In genomic region chr7:4542013-4542412, GRCm38 (mm10) we compare ENCODE assay signal across 21 mouse cellular contexts. TPM values are rescaled to one million over a fixed set of nuclear protein-coding genes. Genes with fewer than 3 reads are reported as not detected.
DNase-seq lines count a peak whose midpoint lies in the region; ATAC-seq and TF ChIP-seq lines count a peak whose summit lies in the region.
"Had no signal": no experiment of that assay in that cellular context is flagged by ENCODE, and none has a peak within 500 bp of the region (broad histone marks: within the 10 kb centered on the region; RNA-seq: fewer than 3 reads in every experiment).

No protein-coding gene starts in this region.

- 26% methylated on average over 17 of the region's 17 CpGs for WGBS in heart, embryonic 13.5 days
- WGBS in liver, embryonic 14.5 days (ENCODE audit: insufficient replicate concordance): 36% methylated on average over 17 of the region's 17 CpGs

- no peaks in the 10 kb centered on the region for H3K36me3 ChIP-seq in heart, embryonic 13.5 days
- H3K36me3 ChIP-seq in ES-E14 (ENCODE audit: control insufficient read depth, insufficient read depth, low read length, poor library complexity, severe bottlenecking): no peaks in the 10 kb centered on the region
- H3K36me3 ChIP-seq in liver, embryonic 14.5 days (replicated peaks; ENCODE audit: control insufficient read depth, insufficient read depth, low read depth): no peaks in the 10 kb centered on the region
- H3K36me3 ChIP-seq: G1E had no signal

- H3K27ac ChIP-seq in heart, embryonic 13.5 days (replicated peaks): no peak overlapping the region
- H3K27ac ChIP-seq in ES-E14 (ENCODE audit: insufficient read depth, low read depth, low read length, poor library complexity, severe bottlenecking): no peak overlapping the region
- no peak overlapping the region for H3K27ac ChIP-seq in liver, embryonic 14.5 days

- no peak overlapping the region for H3K4me2 ChIP-seq in heart, embryonic 13.5 days
- H3K4me2 ChIP-seq in liver, embryonic 14.5 days (ENCODE audit: low read depth): no peak overlapping the region

- TF ChIP-seq EP300 in liver, embryonic 14.5 days (IDR thresholded peaks at IDR 0.05; ENCODE audit: low read depth): no peak

- H3K27me3 ChIP-seq in heart, embryonic 13.5 days (replicated peaks): peaks cover 37% of the 10 kb centered on the region
- H3K27me3 ChIP-seq in liver, embryonic 14.5 days (ENCODE audit: control insufficient read depth, insufficient read depth, low read length): no peaks in the 10 kb centered on the region; the same call in 1 of the 2 replicates

- H3K9me3 ChIP-seq in heart, embryonic 13.5 days: no peaks in the 10 kb centered on the region
- H3K9me3 ChIP-seq in ES-E14 (ENCODE audit: control insufficient read depth, insufficient read depth, low read depth, low read length): no peaks in the 10 kb centered on the region
- H3K9me3 ChIP-seq in liver, embryonic 14.5 days (ENCODE audit: control insufficient read depth, low read length): no peaks in the 10 kb centered on the region
- H3K9me3 ChIP-seq: G1E; megakaryocyte, embryonic 14.5 days had no signal

- H3K4me3 ChIP-seq in heart, embryonic 13.5 days: no peak overlapping the region
- peak overlapping the region; percentile 57 to 63 for H3K4me3 ChIP-seq in ES-E14 (ENCODE audit: insufficient read depth in 1 of 2, low read depth in 1 of 2, low read length in 2 of 2, poor library complexity in 1 of 2, severe bottlenecking in 1 of 2)
- peak overlapping the region; percentile 14 to 16; a peak in 2 of 4 replicates for H3K4me3 ChIP-seq in liver, embryonic 14.5 days (ENCODE audit: insufficient read depth in 1 of 2, low read depth in 2 of 2, low read length in 2 of 2)
- H3K4me3 ChIP-seq: megakaryocyte, embryonic 14.5 days had no signal

- no peak overlapping the region for H3K9ac ChIP-seq in heart, embryonic 13.5 days
- peak overlapping the region; percentile 51; the same call in 1 of the 2 replicates for H3K9ac ChIP-seq in ES-E14 (ENCODE audit: insufficient read depth, low read depth, low read length, poor library complexity, severe bottlenecking)
- H3K9ac ChIP-seq in liver, embryonic 14.5 days (replicated peaks): no peak overlapping the region

- in situ Hi-C loops in ES-E14 (cut with MboI; ENCODE audit: low sequenced_read_pairs in 2 of 2, unreplicated experiment in 2 of 2): loop anchor here in 1 of 2 experiments (10.0 kb wide), 1 partner anchor 373 kb away; the partner anchor contains the start of gene Zfp628

- H3K4me1 ChIP-seq in heart, embryonic 13.5 days: peaks cover 8% of the 10 kb centered on the region
- H3K4me1 ChIP-seq in ES-E14 (ENCODE audit: control insufficient read depth in 2 of 2, insufficient read depth in 2 of 2, low read length in 2 of 2, poor library complexity in 1 of 2): peaks cover 1 to 5% of the 10 kb centered on the region in 2 experiments; a peak in 3 of 4 replicates
- H3K4me1 ChIP-seq in liver, embryonic 14.5 days (replicated peaks; ENCODE audit: control insufficient read depth in 2 of 2, insufficient read depth in 2 of 2, low read length in 1 of 2): 0 out of 4 replicates have a peak, but pooled peaks cover 0 to 3% of the 10 kb centered on the region in 2 experiments

- peak; percentile 69; the same call in 1 of the 2 replicates for ATAC-seq in heart, embryonic 13.5 days (ENCODE audit: extremely low read depth, insufficient number of reproducible peaks, low FRiP score, low TSS enrichment)
- no peak for ATAC-seq in liver, embryonic 14.5 days (ENCODE audit: insufficient read depth)
- ATAC-seq: midbrain, embryonic 16.5 days had no signal

- no peak for DNase-seq in heart, adult 8-10 months (ENCODE audit: low spot score)
- DNase-seq in A20 (ENCODE audit: low read depth, low spot score) (peak; percentile 90), ES-E14 (ENCODE audit: low read depth, low spot score) (no peak)
- DNase-seq in liver, embryonic 14.5 days (ENCODE audit: low read depth in 3 of 3, low spot score in 3 of 3): no peak
- no peak for DNase-seq in Muller cell, postnatal 12 days (ENCODE audit: inconsistent ontology term)
- DNase-seq in layer of hippocampus, adult 9-10 months (ENCODE audit: low spot score): no peak
- DNase-seq: cerebellum, adult 2 months; gastrocnemius, postnatal 10 days; heart, adult 11 months; heart, postnatal 10 days; kidney, adult 8-10 months; kidney, postnatal 25 days; left cerebral cortex, postnatal 4 days; lung, adult 18-20 months; lung, postnatal 14 days; right cerebral cortex, postnatal 14 days had no signal

- no peak for TF ChIP-seq CTCF in liver, embryonic 14.5 days (IDR thresholded peaks at IDR 0.05; ENCODE audit: low read depth)

TF ChIP-seq in ES-E14, 5 proteins besides CTCF, POLR2A, EP300 and RAD21:
- TF ChIP-seq HCFC1 (IDR thresholded peaks at IDR 0.05; ENCODE audit: borderline replicate concordance, insufficient read depth, low read length): no peak
- no peak for TF ChIP-seq ZC3H11A (IDR thresholded peaks at IDR 0.05; ENCODE audit: borderline replicate concordance, low read depth, low read length)
- no peak for TF ChIP-seq MAFK (IDR thresholded peaks at IDR 0.05; ENCODE audit: insufficient read depth, low read depth, low read length)
- TF ChIP-seq ZNF384 (IDR thresholded peaks at IDR 0.05; ENCODE audit: low read depth, low read length): no peak
- no peak for TF ChIP-seq CHD2 (IDR thresholded peaks at IDR 0.05; ENCODE audit: low read depth, low read length)

RNA-seq across cellular contexts. Expression of gene Syt5, which starts 5.3 kb away (rescaled TPM):
- polyA plus RNA-seq in heart, embryonic 13.5 days (2015; fragmentation: Nextera tagmentation; extraction: Ambion mirVana): 1.4 and 2.7 TPM in 2 replicates
- total RNA-seq in heart, adult 8-10 months (2022): 1 to 10 TPM in 1 of 4 experiments, under 1 TPM in 3; 0.50 to 1.0 (median 0.83) TPM
- total RNA-seq in ES-E14 (2012; rRNA removed): 3.0 and 8.7 TPM in 2 replicates
- polyA plus RNA-seq in liver, embryonic 14.5 days (2012; rRNA removed): 0.15 and 0.22 TPM in 2 replicates
- polyA plus RNA-seq in liver, embryonic 14.5 days (2014; fragmentation: Nextera tagmentation; extraction: Ambion mirVana): 0.25 and 0.81 TPM in 2 replicates
- total RNA-seq: G1E; neutrophil, adult 5-6 weeks had no signal
- polyA plus RNA-seq: G1E had no signal

RNA-seq across cellular contexts. Expression of gene Dnaaf3, which starts 9.8 kb away (rescaled TPM):
- polyA plus RNA-seq in heart, embryonic 13.5 days (2015; fragmentation: Nextera tagmentation; extraction: Ambion mirVana): 0.59 and 0.95 TPM in 2 replicates
- 1 to 10 TPM; 2.3 to 3.0 (median 2.6) TPM for total RNA-seq in heart, adult 8-10 months (2022)
- 3.1 and 6.3 TPM in 2 replicates for total RNA-seq in ES-E14 (2012; rRNA removed)
- 0.39 and 0.42 TPM in 2 replicates for polyA plus RNA-seq in liver, embryonic 14.5 days (2012; rRNA removed)
- polyA plus RNA-seq in liver, embryonic 14.5 days (2014; fragmentation: Nextera tagmentation; extraction: Ambion mirVana): 0.09 TPM in 1 of 2 replicates, not detected in the other
- total RNA-seq: G1E had no signal
- polyA plus RNA-seq: G1E had no signal

RNA-seq across cellular contexts. Expression of gene Tnni3, which starts 18.0 kb away (rescaled TPM):
- 2,083 and 2,324 TPM in 2 replicates for polyA plus RNA-seq in heart, embryonic 13.5 days (2015; fragmentation: Nextera tagmentation; extraction: Ambion mirVana)
- total RNA-seq in heart, adult 8-10 months (2022): over 10,000 TPM in 3 of 4 experiments, 1,000 to 10,000 TPM in 1; 9,443 to 11,840 (median 11,050) TPM
- 7.8 and 17.9 TPM in 2 replicates for total RNA-seq in ES-E14 (2012; rRNA removed)
- polyA plus RNA-seq in liver, embryonic 14.5 days (2012; rRNA removed): 0.30 and 0.35 TPM in 2 replicates
- 0.45 TPM in 1 of 2 replicates, not detected in the other for polyA plus RNA-seq in liver, embryonic 14.5 days (2014; fragmentation: Nextera tagmentation; extraction: Ambion mirVana)
- total RNA-seq: G1E had no signal

RNA-seq across cellular contexts. Expression of gene Tnnt1, which starts 25.8 kb away (rescaled TPM):
- polyA plus RNA-seq in heart, embryonic 13.5 days (2015; fragmentation: Nextera tagmentation; extraction: Ambion mirVana): 610 and 755 TPM in 2 replicates
- total RNA-seq in heart, adult 8-10 months (2022): 10 to 100 TPM; 12.4 to 22.1 (median 19.0) TPM
- total RNA-seq in ES-E14 (2012; rRNA removed): 6.3 and 8.4 TPM in 2 replicates
- polyA plus RNA-seq in liver, embryonic 14.5 days (2012; rRNA removed): 2.0 and 4.0 TPM in 2 replicates
- 2.6 and 3.3 TPM in 2 replicates for polyA plus RNA-seq in liver, embryonic 14.5 days (2014; fragmentation: Nextera tagmentation; extraction: Ambion mirVana)
- total RNA-seq: G1E; neutrophil, adult 5-6 weeks had no signal

RNA-seq across cellular contexts. Expression of gene Ppp1r12c, which starts 40.5 kb away (rescaled TPM):
- polyA plus RNA-seq in heart, embryonic 13.5 days (2015; fragmentation: Nextera tagmentation; extraction: Ambion mirVana): 29.2 and 33.9 TPM in 2 replicates
- total RNA-seq in heart, adult 8-10 months (2022): 10 to 100 TPM; 55.6 to 74.8 (median 61.6) TPM
- 83.2 and 126 TPM in 2 replicates for total RNA-seq in ES-E14 (2012; rRNA removed)
- polyA plus RNA-seq in liver, embryonic 14.5 days (2012; rRNA removed): 16.2 and 22.2 TPM in 2 replicates
- polyA plus RNA-seq in liver, embryonic 14.5 days (2014; fragmentation: Nextera tagmentation; extraction: Ambion mirVana): 15.6 and 22.2 TPM in 2 replicates

Comparison
In these comparisons a context has a peak if more than half of its experiments do, and no peak if none do; other contexts are left out.
1. RNA of gene Tnni3, which starts 18.0 kb away (total RNA-seq): 9,443 to 11,840 TPM in heart, adult 8-10 months; 7.8 to 17.9 TPM in ES-E14; every median in the first group is over 100 times any median in the second.